Mouse (Mus musculus) CH12.LX (cell line): ENCODE results near the gene Pef1.

Source experiments
- CHD2 ChIP-seq: IDR thresholded peaks from 2 replicates; pipeline ENCODE4 v1.6.1; 2011; ENCODE audit warnings: low read length, improper control_type of control experiment
- CTCF ChIP-seq, 2 experiments: IDR thresholded peaks in 1 of 2; conservative IDR thresholded peaks in 1 of 2; 2 replicates each; pipeline ENCODE4 v1.5.1; 2011 to 2012; ENCODE audit warnings: low read depth in 2 of 2, low read length in 2 of 2, improper control_type of control experiment in 1 of 2, inconsistent platforms in 1 of 2, mild to moderate bottlenecking in 1 of 2, moderate library complexity in 1 of 2
- E2F4 ChIP-seq: IDR thresholded peaks from 2 replicates; pipeline ENCODE4 v1.6.1; 2011; ENCODE audit warnings: low read depth, low read length, improper control_type of control experiment; ENCODE audit not compliant: insufficient replicate concordance
- EP300 ChIP-seq: IDR thresholded peaks from 2 replicates; pipeline ENCODE4 v1.6.1; 2011; ENCODE audit warnings: low read length, improper control_type of control experiment
- HCFC1 ChIP-seq: IDR thresholded peaks from 2 replicates; pipeline ENCODE4 v1.6.1; 2012; ENCODE audit warnings: low read depth, mild to moderate bottlenecking, inconsistent platforms, low read length, improper control_type of control experiment
- POLR2A ChIP-seq: IDR thresholded peaks from 2 replicates; pipeline ENCODE4 v1.6.1; 2011; ENCODE audit warnings: low read depth, mild to moderate bottlenecking, improper control_type of control experiment, low read length

DNA sequence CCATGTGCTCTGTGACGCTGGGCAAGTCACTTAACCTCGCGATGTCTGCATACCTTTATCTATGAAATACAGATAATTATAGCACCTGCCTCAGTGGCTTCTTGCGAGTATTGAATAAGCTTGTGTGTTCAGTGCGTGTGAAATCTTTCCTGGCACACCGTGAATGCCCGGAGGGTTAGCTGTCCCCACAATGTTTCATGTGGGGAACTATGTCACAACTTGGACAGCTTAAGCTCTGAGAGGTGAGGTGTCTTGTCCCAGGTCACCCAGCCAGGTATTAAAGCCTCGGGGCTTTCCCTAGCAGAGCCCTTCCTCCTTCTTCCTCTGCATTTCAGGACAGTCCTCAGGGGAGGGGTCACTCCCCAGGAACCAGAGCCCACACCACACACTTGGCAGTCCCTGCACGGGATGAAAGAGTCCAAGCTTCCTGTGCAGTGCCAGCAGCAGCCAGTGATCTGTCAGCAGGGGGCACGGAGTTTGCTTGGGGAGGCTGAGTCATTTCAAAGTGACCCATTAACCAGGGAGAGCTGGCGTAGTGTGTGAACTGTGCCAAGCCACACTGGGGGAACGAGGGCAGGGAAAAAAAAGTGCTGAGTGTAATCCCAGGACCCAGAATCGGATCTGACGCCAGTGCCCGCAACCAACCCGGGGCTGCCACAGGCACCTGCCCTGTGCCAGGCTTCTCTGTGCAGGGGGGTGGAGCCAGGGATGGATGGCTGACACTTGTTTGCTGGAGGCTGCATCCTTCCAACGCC lies 27.4 kb upstream of the Pef1 start:
- TF ChIP-seq CTCF (conservative IDR thresholded peaks at IDR 0.05 in 1 of 2, IDR thresholded peaks at IDR 0.05 in 1 of 2; ENCODE audit: low read depth in 2 of 2, low read length in 2 of 2) (no peak), HCFC1 (no peak), POLR2A (no peak), CHD2 (no peak), EP300 (no peak), E2F4 (no peak)
